ENCODE assay signal across 20 mouse cellular contexts in the genomic region with DNA sequence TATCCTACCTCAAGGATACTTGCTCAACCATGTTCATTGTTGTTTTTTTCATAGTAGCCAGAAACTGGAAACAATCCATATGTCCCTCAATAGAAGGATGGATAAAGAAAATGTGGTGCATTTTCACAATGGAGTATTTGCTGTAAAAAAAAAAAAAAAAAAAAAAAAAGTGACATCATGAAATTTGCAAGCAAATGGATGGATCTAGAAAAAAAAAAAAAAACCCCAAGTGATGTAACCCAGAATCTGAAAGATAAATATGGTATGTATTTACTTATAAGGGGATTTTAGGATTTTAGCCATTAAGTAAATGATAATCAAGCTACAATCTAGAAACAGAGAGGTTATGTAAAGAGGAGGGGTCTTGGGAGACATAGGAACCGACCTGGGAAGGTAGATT. TPM values are rescaled to one million over a fixed set of nuclear protein-coding genes. Genes with fewer than 3 reads are reported as not detected.
DNase-seq lines count a peak whose midpoint lies in the region; ATAC-seq and TF ChIP-seq lines count a peak whose summit lies in the region.
"Had no signal": no experiment of that assay in that cellular context is flagged by ENCODE, and none has a peak within 500 bp of the region (broad histone marks: within the 10 kb centered on the region; RNA-seq: fewer than 3 reads in every experiment).

No protein-coding gene starts in this region.

- no peak for DNase-seq in midbrain, embryonic 11.5 days (ENCODE audit: low spot score, missing footprints)
- DNase-seq in CH12.LX (ENCODE audit: extremely low read depth): no peak
- DNase-seq in kidney, postnatal 4 days: no peak
- DNase-seq: adrenal gland, adult 8-10 months; adrenal gland, postnatal 14 days; adrenal gland, postnatal 36 days; B cell, adult 2 months; cerebellum, adult 11-12 months; cerebellum, adult 2 months; cerebellum, postnatal 25 days had no signal

- TF ChIP-seq POLR2A in CH12.LX (IDR thresholded peaks at IDR 0.05; ENCODE audit: low read depth, low read length): no peak

- in situ Hi-C loops in CH12.LX (cut with MboI; ENCODE audit: low pct_ligation_motif_present, low pct_unique_long_range_greater_than_20kb, low sequenced_read_pairs): loop anchor here (10.0 kb wide), 1 partner anchor 81 kb away; no protein-coding TSS in a partner anchor

- no peak for TF ChIP-seq RAD21 in CH12.LX (IDR thresholded peaks at IDR 0.05; ENCODE audit: low read depth, low read length)

- no peaks in the 10 kb centered on the region for H3K9me3 ChIP-seq in midbrain, embryonic 15.5 days
- no peaks in the 10 kb centered on the region for H3K9me3 ChIP-seq in midbrain, embryonic 11.5 days (ENCODE audit: control insufficient read depth, low read length)
- H3K9me3 ChIP-seq in CH12.LX (replicated peaks; ENCODE audit: low read length): no peaks in the 10 kb centered on the region
- no peaks in the 10 kb centered on the region for H3K9me3 ChIP-seq in neural tube, embryonic 15.5 days (replicated peaks)
- H3K9me3 ChIP-seq: embryonic facial prominence, embryonic 10.5 days; embryonic facial prominence, embryonic 12.5 days; forebrain, embryonic 13.5 days; forebrain, embryonic 15.5 days had no signal

- no peak overlapping the region for H3K9ac ChIP-seq in midbrain, embryonic 15.5 days
- no peak overlapping the region for H3K9ac ChIP-seq in midbrain, embryonic 11.5 days (ENCODE audit: low read length)
- H3K9ac ChIP-seq in CH12.LX (ENCODE audit: insufficient read depth, low read depth): no peak overlapping the region
- no peak overlapping the region for H3K9ac ChIP-seq in neural tube, embryonic 15.5 days (replicated peaks)
- H3K9ac ChIP-seq: embryonic facial prominence, embryonic 12.5 days; forebrain, embryonic 13.5 days; forebrain, embryonic 15.5 days; forebrain, postnatal 0 days had no signal

- WGBS in midbrain, embryonic 15.5 days: 82% methylated on average over 1 of the region's 1 CpGs
- WGBS in midbrain, embryonic 11.5 days: 82% methylated on average over 1 of the region's 1 CpGs
- 65% methylated on average over 1 of the region's 1 CpGs for WGBS in neural tube, embryonic 15.5 days

- peaks cover 10% of the 10 kb centered on the region for H3K4me1 ChIP-seq in midbrain, embryonic 15.5 days
- peaks cover 5% of the 10 kb centered on the region; the same call in 1 of the 2 replicates for H3K4me1 ChIP-seq in midbrain, embryonic 11.5 days (ENCODE audit: control insufficient read depth, insufficient read depth, low read length)
- H3K4me1 ChIP-seq in CH12.LX (ENCODE audit: control insufficient read depth in 1 of 2, insufficient read depth in 2 of 2): peaks cover 3 to 25% of the 10 kb centered on the region in 2 experiments; a peak in 3 of 4 replicates
- peaks cover 21% of the 10 kb centered on the region for H3K4me1 ChIP-seq in neural tube, embryonic 15.5 days

- dilution Hi-C loops in CH12.LX (cut with MboI; ENCODE audit: extremely low pct_ligation_motif_present, extremely low pct_unique_long_range_greater_than_20kb, low sequenced_read_pairs): no loop called here

- H3K27me3 ChIP-seq in midbrain, embryonic 15.5 days (replicated peaks): no peaks in the 10 kb centered on the region
- no peaks in the 10 kb centered on the region for H3K27me3 ChIP-seq in midbrain, embryonic 11.5 days (ENCODE audit: control insufficient read depth, insufficient read depth, low read length)
- H3K27me3 ChIP-seq in CH12.LX (replicated peaks): peaks cover 5% of the 10 kb centered on the region
- no peaks in the 10 kb centered on the region for H3K27me3 ChIP-seq in neural tube, embryonic 15.5 days (replicated peaks)
- H3K27me3 ChIP-seq: embryonic facial prominence, embryonic 12.5 days; forebrain, embryonic 13.5 days; forebrain, embryonic 15.5 days had no signal

- no peak overlapping the region for H3K27ac ChIP-seq in midbrain, embryonic 15.5 days
- no peak overlapping the region for H3K27ac ChIP-seq in midbrain, embryonic 11.5 days (ENCODE audit: low read depth, low read length)
- H3K27ac ChIP-seq in CH12.LX (ENCODE audit: insufficient read depth, low read depth): no peak overlapping the region
- peak overlapping the region; percentile 93; the same call in 1 of the 2 replicates for H3K27ac ChIP-seq in neural tube, embryonic 15.5 days (replicated peaks)
- H3K27ac ChIP-seq: embryonic facial prominence, embryonic 10.5 days; embryonic facial prominence, embryonic 12.5 days; forebrain, embryonic 13.5 days had no signal

- ATAC-seq in midbrain, embryonic 15.5 days (replicated peaks): no peak
- no peak for ATAC-seq in midbrain, embryonic 11.5 days (ENCODE audit: low FRiP score)
- ATAC-seq in neural tube, embryonic 15.5 days (ENCODE audit: low FRiP score): no peak
- ATAC-seq: activated CD4-positive, CD25-positive, alpha-beta regulatory T cell, adult 4 months; CD4-positive, CD25-positive, alpha-beta regulatory T cell, adult 4 months; Patski had no signal

- no peak overlapping the region for H3K4me3 ChIP-seq in midbrain, embryonic 15.5 days
- no peak overlapping the region for H3K4me3 ChIP-seq in midbrain, embryonic 11.5 days (ENCODE audit: low read depth, low read length)
- H3K4me3 ChIP-seq in CH12.LX (replicated peaks in 1 of 3; ENCODE audit: low read depth in 2 of 3, low read length in 2 of 3, poor library complexity in 1 of 3): no peak overlapping the region
- H3K4me3 ChIP-seq in neural tube, embryonic 15.5 days (replicated peaks): no peak overlapping the region
- H3K4me3 ChIP-seq: embryonic facial prominence, embryonic 12.5 days had no signal

- TF ChIP-seq CTCF in CH12.LX (conservative IDR thresholded peaks at IDR 0.05 in 1 of 2, IDR thresholded peaks at IDR 0.05 in 1 of 2; ENCODE audit: low read depth in 2 of 2, low read length in 2 of 2): no peak

- 0 out of 2 replicates have a peak overlapping the region, but pooled peaks have one; percentile 75 for H3K4me2 ChIP-seq in midbrain, embryonic 15.5 days
- H3K4me2 ChIP-seq in midbrain, embryonic 11.5 days: no peak overlapping the region
- no peak overlapping the region for H3K4me2 ChIP-seq in CH12.LX (ENCODE audit: insufficient read depth, low read depth, poor library complexity, severe bottlenecking)
- no peak overlapping the region for H3K4me2 ChIP-seq in neural tube, embryonic 15.5 days

- H3K36me3 ChIP-seq in midbrain, embryonic 15.5 days (replicated peaks): no peaks in the 10 kb centered on the region
- no peaks in the 10 kb centered on the region for H3K36me3 ChIP-seq in midbrain, embryonic 11.5 days (ENCODE audit: control insufficient read depth, insufficient read depth, low read length)
- H3K36me3 ChIP-seq in CH12.LX (replicated peaks in 1 of 2; ENCODE audit: control insufficient read depth in 1 of 2, insufficient read depth in 1 of 2, low read length in 1 of 2): peaks cover 0 to 4% of the 10 kb centered on the region in 2 experiments
- H3K36me3 ChIP-seq in neural tube, embryonic 15.5 days: no peaks in the 10 kb centered on the region
- H3K36me3 ChIP-seq: embryonic facial prominence, embryonic 10.5 days; embryonic facial prominence, embryonic 12.5 days; forebrain, embryonic 15.5 days had no signal

- H3K79me2 ChIP-seq in CH12.LX (replicated peaks; ENCODE audit: control insufficient read depth, extremely low read depth, insufficient read depth, poor library complexity, severe bottlenecking): peaks cover 1% of the 10 kb centered on the region; the same call in 1 of the 2 replicates

- TF ChIP-seq EP300 in CH12.LX (IDR thresholded peaks at IDR 0.05; ENCODE audit: low read length): no peak

TF ChIP-seq in CH12.LX, 34 proteins besides CTCF, POLR2A, EP300 and RAD21:
- peak; percentile 75 for TF ChIP-seq ZNF384 (IDR thresholded peaks at IDR 0.05; ENCODE audit: low read depth, low read length)
- TF ChIP-seq CHD1 (IDR thresholded peaks at IDR 0.05; ENCODE audit: low read depth, low read length): no peak
- no peak for TF ChIP-seq TCF12 (IDR thresholded peaks at IDR 0.05; ENCODE audit: low read depth, low read length)
- no peak for TF ChIP-seq ETS1 (conservative IDR thresholded peaks at IDR 0.05; ENCODE audit: low read depth, low read length)

RNA-seq across cellular contexts. Expression of a gene that starts 1.4 kb away (rescaled TPM):
- polyA plus RNA-seq in midbrain, embryonic 15.5 days (2015; fragmentation: Nextera tagmentation; extraction: Ambion mirVana): 819 and 826 TPM in 2 replicates
- 860 and 869 TPM in 2 replicates for polyA plus RNA-seq in midbrain, embryonic 11.5 days (2014; fragmentation: Nextera tagmentation; extraction: Ambion mirVana)
- total RNA-seq in CH12.LX (2012; rRNA removed): 4,255 and 15,188 TPM in 2 replicates
- 4.8 and 5.1 TPM in 2 replicates for total RNA-seq in CH12.LX (2014; rRNA removed)
- polyA plus RNA-seq in CH12.LX (2012; ENCODE audit: insufficient read length, low read depth): 421 and 765 TPM in 2 replicates
- polyA plus RNA-seq in neural tube, embryonic 15.5 days (2015; fragmentation: Nextera tagmentation; extraction: Ambion mirVana): 682 and 683 TPM in 2 replicates
